ENCODE assay signal across 9 mouse cellular contexts in the genomic region with DNA sequence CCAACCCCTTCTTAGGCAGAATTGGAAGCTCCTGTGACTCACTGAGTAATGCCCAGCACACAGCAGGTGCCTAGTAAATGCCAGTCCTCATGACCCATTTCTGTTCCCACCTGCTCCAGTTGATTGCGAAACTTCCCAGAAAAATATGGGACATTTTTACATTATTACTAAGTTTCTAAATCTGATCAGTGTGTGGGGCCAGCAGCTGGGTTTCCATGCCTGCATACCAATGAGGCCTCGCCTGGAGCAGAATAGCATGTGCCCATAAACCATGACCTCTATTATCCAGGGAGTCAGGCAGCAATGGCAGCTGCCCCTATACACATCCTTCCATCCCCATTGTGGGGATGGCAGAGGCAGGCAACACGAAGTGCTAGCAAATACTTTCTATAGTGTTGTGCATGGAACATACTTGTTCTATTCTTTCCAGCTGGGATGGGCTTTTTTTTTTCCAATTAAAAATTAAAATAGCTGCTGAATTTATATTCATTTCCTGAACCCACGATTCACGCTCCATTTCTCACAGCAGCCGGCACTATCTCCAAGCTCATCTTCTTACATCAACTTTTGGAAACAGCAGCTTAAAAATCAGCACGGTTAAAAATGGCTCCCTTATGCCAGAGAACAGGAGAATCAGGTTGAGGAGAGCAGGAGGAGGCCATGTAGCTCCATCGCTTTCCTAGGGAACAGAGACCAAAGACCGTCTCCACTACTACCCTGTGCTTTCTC.
DNase-seq lines count a peak whose midpoint lies in the region; ATAC-seq lines count a peak whose summit lies in the region.
"Had no signal": no experiment of that assay in that cellular context is flagged by ENCODE, and none has a peak within 500 bp of the region (broad histone marks: within the 10 kb centered on the region; RNA-seq: fewer than 3 reads in every experiment).

No protein-coding gene starts in this region.

- peak; percentile 36 for DNase-seq in heart, adult 11 months
- DNase-seq in heart, postnatal 14 days, result no peak
- peak; percentile 87 for DNase-seq in brain, adult 2 months (ENCODE audit: low read depth, low spot score)
- peak; percentile 15 to 25 for DNase-seq in frontal cortex, postnatal 14 days (ENCODE audit: low spot score in 2 of 2)
- peak; percentile 43 to 53 for DNase-seq in left cerebral cortex, postnatal 36 days (ENCODE audit: low spot score in 2 of 2)
- no peak for DNase-seq in B cell, adult 2 months
- DNase-seq in urinary bladder, postnatal 10 days (ENCODE audit: low spot score), result no peak
- DNase-seq: adrenal gland, adult 2 months had no signal

- intact Hi-C loops in heart, postnatal 14 days (cut with DNase I), result no loop called here
- intact Hi-C loops in left cerebral cortex, postnatal 36 days (cut with DNase I), result loop anchor here (1.0 to 10.0 kb wide), 2 partner anchors 26 to 97 kb away; no protein-coding TSS in a partner anchor

- no peak for ATAC-seq in CD4-positive, CD25-positive, alpha-beta regulatory T cell, adult 4 months

Comparison
In these comparisons a context has a peak if more than half of its experiments do, and no peak if none do; other contexts are left out.
1. DNase-seq: peak in heart, adult 11 months (single experiment), brain, adult 2 months (single experiment), frontal cortex, postnatal 14 days (2 of 2) and left cerebral cortex, postnatal 36 days (2 of 2); none in heart, postnatal 14 days (0 of 2), B cell, adult 2 months (0 of 2) and urinary bladder, postnatal 10 days (single experiment).